Mouse (Mus musculus) E14TG2a.4 (cell line): ENCODE measurements around the gene Ppp1r37.

Experiments used
- CTCF ChIP-seq: conservative IDR thresholded peaks from 2 replicates; pipeline ENCODE4 v1.5.1; 2014; ENCODE audit warnings: low read length
- NANOG ChIP-seq: IDR thresholded peaks from 2 replicates; pipeline ENCODE4 v1.6.1; 2014; ENCODE audit warnings: borderline replicate concordance, low read length, mixed read lengths

- TF ChIP-seq CTCF (peak; percentile 69), NANOG (no peak)
Observed at GRCm38 (mm10) chr7:19610969-19611368, 48.1 kb upstream of the Ppp1r37 start.
